21 mouse cellular contexts compared by ENCODE assay signal in genomic region chr5:96363950-96364349, GRCm38 (mm10). TPM values are rescaled to one million over a fixed set of nuclear protein-coding genes. Genes with fewer than 3 reads are reported as not detected.
A peak's percentile ranks its signal among the peaks of the same experiment; 100 is the strongest.
DNase-seq lines count a peak whose midpoint lies in the region; ATAC-seq lines count a peak whose summit lies in the region.
"Had no signal": no experiment of that assay in that cellular context is flagged by ENCODE, and none has a peak within 500 bp of the region (broad histone marks: within the 10 kb centered on the region; RNA-seq: fewer than 3 reads in every experiment).

No protein-coding gene starts in this region.

- H3K9me3 ChIP-seq in embryonic facial prominence, embryonic 14.5 days (ENCODE audit: control insufficient read depth, low read length): no peaks in the 10 kb centered on the region
- H3K9me3 ChIP-seq in embryonic facial prominence, embryonic 10.5 days: no peaks in the 10 kb centered on the region
- H3K9me3 ChIP-seq in forebrain, embryonic 14.5 days (replicated peaks; ENCODE audit: control insufficient read depth, low read length): no peaks in the 10 kb centered on the region
- H3K9me3 ChIP-seq in forebrain, embryonic 15.5 days: no peaks in the 10 kb centered on the region
- H3K9me3 ChIP-seq in heart, embryonic 11.5 days (replicated peaks; ENCODE audit: control insufficient read depth, low read length): no peaks in the 10 kb centered on the region
- no peaks in the 10 kb centered on the region for H3K9me3 ChIP-seq in midbrain, embryonic 11.5 days (ENCODE audit: control insufficient read depth, low read length)
- no peaks in the 10 kb centered on the region for H3K9me3 ChIP-seq in midbrain, embryonic 16.5 days (replicated peaks; ENCODE audit: control insufficient read depth, low read length, poor library complexity, severe bottlenecking)
- H3K9me3 ChIP-seq: embryonic facial prominence, embryonic 12.5 days; hindbrain, embryonic 15.5 days had no signal

- peak; percentile 44; the same call in 1 of the 2 replicates for ATAC-seq in embryonic facial prominence, embryonic 14.5 days (ENCODE audit: low read depth)
- ATAC-seq in forebrain, embryonic 14.5 days: peak; percentile 34; the same call in 1 of the 2 replicates
- no peak for ATAC-seq in forebrain, embryonic 15.5 days (replicated peaks)
- ATAC-seq in heart, embryonic 11.5 days (replicated peaks; ENCODE audit: insufficient number of reproducible peaks, low FRiP score, low TSS enrichment): no peak
- ATAC-seq in midbrain, embryonic 11.5 days (ENCODE audit: low FRiP score): peak; percentile 16; the same call in 1 of the 2 replicates
- no peak for ATAC-seq in midbrain, embryonic 16.5 days
- ATAC-seq: activated CD4-positive, CD25-positive, alpha-beta regulatory T cell, adult 4 months; intestine, postnatal 0 days had no signal

- intact Hi-C loops in heart, postnatal 14 days (cut with DNase I): no loop called here

- H3K4me2 ChIP-seq in embryonic facial prominence, embryonic 14.5 days (ENCODE audit: low read depth, low read length): no peak overlapping the region
- no peak overlapping the region for H3K4me2 ChIP-seq in forebrain, embryonic 14.5 days (ENCODE audit: low read length)
- H3K4me2 ChIP-seq in forebrain, embryonic 15.5 days (replicated peaks): no peak overlapping the region
- H3K4me2 ChIP-seq in heart, embryonic 11.5 days: no peak overlapping the region
- no peak overlapping the region for H3K4me2 ChIP-seq in midbrain, embryonic 11.5 days
- H3K4me2 ChIP-seq in midbrain, embryonic 16.5 days (ENCODE audit: low read length): no peak overlapping the region
- H3K4me2 ChIP-seq: embryonic facial prominence, embryonic 12.5 days; hindbrain, embryonic 15.5 days had no signal

- no peaks in the 10 kb centered on the region for H3K36me3 ChIP-seq in embryonic facial prominence, embryonic 14.5 days (ENCODE audit: control insufficient read depth, insufficient read depth, low read length)
- no peaks in the 10 kb centered on the region for H3K36me3 ChIP-seq in embryonic facial prominence, embryonic 10.5 days (replicated peaks)
- no peaks in the 10 kb centered on the region for H3K36me3 ChIP-seq in forebrain, embryonic 14.5 days (ENCODE audit: control insufficient read depth, insufficient read depth, low read length)
- H3K36me3 ChIP-seq in forebrain, embryonic 15.5 days: no peaks in the 10 kb centered on the region
- no peaks in the 10 kb centered on the region for H3K36me3 ChIP-seq in heart, embryonic 11.5 days (ENCODE audit: control insufficient read depth, insufficient read depth, low read length)
- H3K36me3 ChIP-seq in midbrain, embryonic 11.5 days (ENCODE audit: control insufficient read depth, insufficient read depth, low read length): no peaks in the 10 kb centered on the region
- H3K36me3 ChIP-seq in midbrain, embryonic 16.5 days (ENCODE audit: control insufficient read depth, insufficient read depth, low read length): no peaks in the 10 kb centered on the region
- H3K36me3 ChIP-seq: embryonic facial prominence, embryonic 12.5 days; hindbrain, embryonic 15.5 days had no signal

- no peaks in the 10 kb centered on the region for H3K4me1 ChIP-seq in embryonic facial prominence, embryonic 14.5 days (ENCODE audit: control insufficient read depth, insufficient read depth, low read length)
- no peaks in the 10 kb centered on the region for H3K4me1 ChIP-seq in embryonic facial prominence, embryonic 10.5 days
- no peaks in the 10 kb centered on the region for H3K4me1 ChIP-seq in forebrain, embryonic 14.5 days (ENCODE audit: control insufficient read depth, insufficient read depth, low read length)
- H3K4me1 ChIP-seq in forebrain, embryonic 15.5 days: no peaks in the 10 kb centered on the region
- peaks cover 10% of the 10 kb centered on the region for H3K4me1 ChIP-seq in heart, embryonic 11.5 days (ENCODE audit: control insufficient read depth, insufficient read depth, low read length)
- no peaks in the 10 kb centered on the region for H3K4me1 ChIP-seq in midbrain, embryonic 11.5 days (ENCODE audit: control insufficient read depth, insufficient read depth, low read length)
- no peaks in the 10 kb centered on the region for H3K4me1 ChIP-seq in midbrain, embryonic 16.5 days (ENCODE audit: control insufficient read depth, insufficient read depth, low read length)
- H3K4me1 ChIP-seq: embryonic facial prominence, embryonic 12.5 days; hindbrain, embryonic 15.5 days had no signal

- no peak overlapping the region for H3K27ac ChIP-seq in embryonic facial prominence, embryonic 14.5 days (replicated peaks; ENCODE audit: low read depth, low read length)
- no peak overlapping the region for H3K27ac ChIP-seq in embryonic facial prominence, embryonic 10.5 days (replicated peaks)
- no peak overlapping the region for H3K27ac ChIP-seq in forebrain, embryonic 14.5 days (ENCODE audit: low read depth, low read length)
- H3K27ac ChIP-seq in forebrain, embryonic 15.5 days (replicated peaks): no peak overlapping the region
- peak overlapping the region; percentile 55 for H3K27ac ChIP-seq in heart, embryonic 11.5 days (ENCODE audit: low read depth, low read length)
- no peak overlapping the region for H3K27ac ChIP-seq in midbrain, embryonic 11.5 days (ENCODE audit: low read depth, low read length)
- no peak overlapping the region for H3K27ac ChIP-seq in midbrain, embryonic 16.5 days (ENCODE audit: low read length)
- H3K27ac ChIP-seq: embryonic facial prominence, embryonic 12.5 days; hindbrain, embryonic 15.5 days had no signal

- no peak overlapping the region for H3K4me3 ChIP-seq in embryonic facial prominence, embryonic 14.5 days (ENCODE audit: low read depth, low read length)
- H3K4me3 ChIP-seq in embryonic facial prominence, embryonic 10.5 days: no peak overlapping the region
- no peak overlapping the region for H3K4me3 ChIP-seq in forebrain, embryonic 14.5 days (ENCODE audit: low read depth, low read length)
- no peak overlapping the region for H3K4me3 ChIP-seq in forebrain, embryonic 15.5 days
- no peak overlapping the region for H3K4me3 ChIP-seq in heart, embryonic 11.5 days (ENCODE audit: low read depth, low read length)
- no peak overlapping the region for H3K4me3 ChIP-seq in midbrain, embryonic 11.5 days (ENCODE audit: low read depth, low read length)
- H3K4me3 ChIP-seq in midbrain, embryonic 16.5 days (ENCODE audit: low read depth, low read length): no peak overlapping the region
- H3K4me3 ChIP-seq: embryonic facial prominence, embryonic 12.5 days; erythroblast, embryonic 14.5 days; hindbrain, embryonic 15.5 days had no signal

- no peak overlapping the region for H3K9ac ChIP-seq in embryonic facial prominence, embryonic 14.5 days (ENCODE audit: low read depth, low read length)
- no peak overlapping the region for H3K9ac ChIP-seq in forebrain, embryonic 14.5 days (ENCODE audit: low read length)
- no peak overlapping the region for H3K9ac ChIP-seq in forebrain, embryonic 15.5 days (replicated peaks)
- no peak overlapping the region for H3K9ac ChIP-seq in heart, embryonic 11.5 days (ENCODE audit: low read depth, low read length)
- no peak overlapping the region for H3K9ac ChIP-seq in midbrain, embryonic 11.5 days (ENCODE audit: low read length)
- no peak overlapping the region for H3K9ac ChIP-seq in midbrain, embryonic 16.5 days (ENCODE audit: low read depth, low read length)
- H3K9ac ChIP-seq: embryonic facial prominence, embryonic 12.5 days; hindbrain, embryonic 15.5 days had no signal

- H3K27me3 ChIP-seq in embryonic facial prominence, embryonic 14.5 days (replicated peaks; ENCODE audit: control insufficient read depth, insufficient read depth, low read length): no peaks in the 10 kb centered on the region
- no peaks in the 10 kb centered on the region for H3K27me3 ChIP-seq in embryonic facial prominence, embryonic 10.5 days (replicated peaks; ENCODE audit: low read depth, poor library complexity, severe bottlenecking)
- no peaks in the 10 kb centered on the region for H3K27me3 ChIP-seq in forebrain, embryonic 14.5 days (replicated peaks; ENCODE audit: control insufficient read depth, insufficient read depth, low read length)
- H3K27me3 ChIP-seq in forebrain, embryonic 15.5 days: no peaks in the 10 kb centered on the region
- H3K27me3 ChIP-seq in heart, embryonic 11.5 days (ENCODE audit: control insufficient read depth, insufficient read depth, low read length): no peaks in the 10 kb centered on the region
- H3K27me3 ChIP-seq in midbrain, embryonic 11.5 days (ENCODE audit: control insufficient read depth, insufficient read depth, low read length): no peaks in the 10 kb centered on the region
- no peaks in the 10 kb centered on the region for H3K27me3 ChIP-seq in midbrain, embryonic 16.5 days (ENCODE audit: control insufficient read depth, insufficient read depth, low read depth, low read length)
- H3K27me3 ChIP-seq: embryonic facial prominence, embryonic 12.5 days; hindbrain, embryonic 15.5 days had no signal

- WGBS in embryonic facial prominence, embryonic 14.5 days: 60% methylated on average over 4 of the region's 4 CpGs
- 63% methylated on average over 4 of the region's 4 CpGs for WGBS in embryonic facial prominence, embryonic 10.5 days
- 23% methylated on average over 4 of the region's 4 CpGs for WGBS in forebrain, embryonic 14.5 days
- 22% methylated on average over 4 of the region's 4 CpGs for WGBS in forebrain, embryonic 15.5 days
- 53% methylated on average over 4 of the region's 4 CpGs for WGBS in heart, embryonic 11.5 days (ENCODE audit: insufficient replicate concordance)
- WGBS in midbrain, embryonic 11.5 days: 54% methylated on average over 4 of the region's 4 CpGs
- 36% methylated on average over 4 of the region's 4 CpGs for WGBS in midbrain, embryonic 16.5 days

- no peak for DNase-seq in embryonic facial prominence, embryonic 14.5 days (ENCODE audit: low spot score)
- no peak for DNase-seq in embryonic facial prominence, embryonic 10.5 days (ENCODE audit: low spot score)
- DNase-seq in forebrain, embryonic 14.5 days (ENCODE audit: low spot score): no peak
- DNase-seq in heart, postnatal 14 days: no peak
- DNase-seq in midbrain, embryonic 11.5 days (ENCODE audit: low spot score, missing footprints): no peak
- DNase-seq: adrenal gland, adult 8-10 months; adrenal gland, postnatal 25 days; cerebellum, adult 18-20 months; cerebellum, adult 9-10 months; cerebellum, postnatal 14 days; gastrocnemius, postnatal 25 days; heart, postnatal 4 days; kidney, adult 2 months had no signal

RNA-seq across cellular contexts. Expression of gene Fras1, which starts 9.8 kb away (rescaled TPM):
- 19.2 and 22.0 TPM in 2 replicates for polyA plus RNA-seq in embryonic facial prominence, embryonic 14.5 days (2014; fragmentation: Nextera tagmentation; extraction: Ambion mirVana)
- polyA plus RNA-seq in embryonic facial prominence, embryonic 10.5 days (2016; fragmentation: Nextera tagmentation; extraction: Ambion mirVana): 11.1 and 12.8 TPM in 2 replicates
- polyA plus RNA-seq in forebrain, embryonic 14.5 days (2014; fragmentation: Nextera tagmentation; extraction: Ambion mirVana): 3.6 and 5.4 TPM in 2 replicates
- 4.4 and 5.1 TPM in 2 replicates for polyA plus RNA-seq in forebrain, embryonic 15.5 days (2015; fragmentation: Nextera tagmentation; extraction: Ambion mirVana)
- polyA plus RNA-seq in heart, embryonic 11.5 days (2014; fragmentation: Nextera tagmentation; extraction: Ambion mirVana): 25.2 and 43.9 TPM in 2 replicates
- 1 to 10 TPM; 3.5 to 5.4 TPM for total RNA-seq in heart, postnatal 14 days (2021)
- polyA plus RNA-seq in midbrain, embryonic 11.5 days (2014; fragmentation: Nextera tagmentation; extraction: Ambion mirVana): 5.3 and 6.2 TPM in 2 replicates
- polyA plus RNA-seq in midbrain, embryonic 16.5 days (2015; fragmentation: Nextera tagmentation; extraction: Ambion mirVana): 4.2 and 4.6 TPM in 2 replicates

Comparison
In these comparisons a context has a peak if more than half of its experiments do, and no peak if none do; other contexts are left out.
1. ATAC-seq: peak in embryonic facial prominence, embryonic 14.5 days (single experiment), forebrain, embryonic 14.5 days (single experiment) and midbrain, embryonic 11.5 days (single experiment); none in forebrain, embryonic 15.5 days (single experiment), heart, embryonic 11.5 days (single experiment) and midbrain, embryonic 16.5 days (single experiment).